Mouse (Mus musculus) CD8-positive naive resting alpha-beta T cell, adult 57 days (primary cell): ENCODE data around the gene Tgtp2. TPM values are rescaled to one million over a fixed set of nuclear protein-coding genes. Genes with fewer than 3 reads are reported as not detected.

Experiments
- total RNA-seq: library from RNA; stranded (reverse); gene quantifications from one replicate; pipeline ENCODE4 v1.2.4, GENCODE M21; 2023

Gene Tgtp2
- 86.7 TPM for total RNA-seq

DNA sequence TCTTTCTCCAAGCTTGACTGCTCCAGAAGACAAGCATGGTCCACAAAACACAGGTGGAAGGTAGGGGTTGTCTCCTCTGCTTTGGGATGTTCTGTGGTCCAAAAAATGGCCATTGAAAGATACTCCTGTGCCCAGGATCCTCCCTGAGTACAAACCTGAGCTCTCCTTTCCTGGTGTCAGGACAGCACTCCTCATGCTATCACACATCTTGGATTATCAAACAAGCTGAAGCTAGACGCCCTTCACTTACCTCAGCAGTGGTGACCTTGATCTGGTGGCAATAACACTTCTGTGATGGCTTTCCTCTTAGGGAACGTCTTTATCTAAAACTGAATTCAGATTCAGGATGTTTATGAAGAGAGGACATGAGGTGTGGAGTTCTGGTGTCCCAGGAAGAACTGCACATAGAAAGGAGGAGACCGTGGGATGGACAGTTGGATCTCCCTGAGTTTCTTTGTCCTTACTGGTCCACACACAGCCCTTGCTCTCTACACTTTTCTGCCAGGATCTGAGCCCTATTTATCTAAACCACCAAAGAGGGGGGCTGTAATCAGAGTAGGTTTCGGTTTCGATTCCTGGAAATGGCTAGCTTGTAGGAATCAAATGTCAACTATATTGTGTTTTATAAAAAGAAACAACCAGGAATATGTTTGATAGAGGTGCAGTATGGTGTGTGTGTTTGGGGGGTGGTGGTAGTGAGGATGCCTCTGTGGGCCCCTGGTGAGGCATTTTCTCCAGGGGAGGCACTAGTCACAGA, at the start of gene Tgtp2:
Gene Tgtp2 (minus strand): TSS at position 494 of the 757 bp plus-strand sequence.

DNA sequence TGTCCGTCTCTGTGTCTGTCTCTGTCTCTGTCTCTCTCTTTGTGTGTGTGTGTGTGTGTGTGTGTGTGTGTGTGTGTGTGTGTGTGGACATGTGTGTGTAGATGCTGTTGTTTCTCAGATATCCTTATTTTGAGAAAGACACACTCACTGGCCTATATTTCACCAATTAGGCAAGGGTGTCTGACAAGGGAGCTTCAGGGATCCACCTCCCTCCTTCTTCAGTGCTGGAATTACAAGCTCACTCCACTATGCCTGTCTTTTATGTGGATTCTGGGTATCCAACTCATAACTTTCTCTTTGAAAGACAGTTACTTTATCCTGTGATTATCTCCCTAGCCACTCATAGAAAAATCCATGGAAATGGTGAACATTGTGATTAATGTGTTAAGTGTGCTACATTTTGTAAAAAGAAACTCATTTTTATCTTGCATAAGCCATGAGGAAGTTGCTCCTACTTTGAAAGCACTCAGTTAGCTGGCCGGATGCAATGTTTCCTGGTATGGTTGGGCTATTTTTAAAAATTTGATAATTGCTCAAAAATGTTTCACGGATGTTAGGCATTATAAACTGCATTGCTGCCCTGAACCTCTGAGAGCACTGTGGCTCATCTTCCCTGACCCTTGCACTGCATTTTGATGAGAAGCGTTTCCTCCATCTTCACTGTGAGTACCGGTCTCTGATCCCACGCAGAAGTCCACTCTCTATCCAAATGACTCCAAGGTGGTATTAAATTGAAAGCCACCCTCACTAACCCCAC, 12.2 kb upstream of the Tgtp2 start, which contains the start of gene Ifi47:
Gene Ifi47 (plus strand): TSS at position 587 of the 757 bp plus-strand sequence.

GRCm38 (mm10) chr11:49051093-49051891, 12.7 kb downstream of the Tgtp2 start, which contains the start of gene 9930111J21Rik2:
9930111J21Rik2 (minus strand) TSS chr11:49051242.

Other genes with a start within 250 kb of the Tgtp2 start
- gene Trim41, start 246.9 kb downstream of the Tgtp2 start, total RNA-seq: 28.7 TPM
- 15.4 TPM for gene Trim7, start 238.1 kb downstream of the Tgtp2 start, total RNA-seq
- 0.55 TPM for gene Gm12184, start 237.6 kb downstream of the Tgtp2 start, total RNA-seq
- 49.6 TPM for gene Irgm1, start 192.5 kb downstream of the Tgtp2 start, total RNA-seq
- 17.5 TPM for gene Gm5431, start 162.0 kb downstream of the Tgtp2 start, total RNA-seq
- 32.2 TPM for gene Psme2b, start 118.0 kb downstream of the Tgtp2 start, total RNA-seq
- gene Olfr56, start 85.3 kb downstream of the Tgtp2 start, total RNA-seq: 1.0 TPM
- 63.7 TPM for gene 9930111J21Rik1, start 84.8 kb downstream of the Tgtp2 start, total RNA-seq
- gene Gm12185, start 72.0 kb downstream of the Tgtp2 start, total RNA-seq: 50.9 TPM
- gene Tgtp1, start 70.0 kb downstream of the Tgtp2 start, total RNA-seq: 115 TPM
- 77.4 TPM for gene 9930111J21Rik2, start 13.0 kb downstream of the Tgtp2 start, total RNA-seq
- 138 TPM for gene Ifi47, start 12.4 kb upstream of the Tgtp2 start, total RNA-seq
- not detected for gene Olfr1396, start 50.7 kb upstream of the Tgtp2 start, total RNA-seq
- gene Olfr1395, start 78.1 kb upstream of the Tgtp2 start, total RNA-seq: not detected
- not detected for gene Olfr1394, start 90.2 kb upstream of the Tgtp2 start, total RNA-seq
- gene Btnl9, start 123.0 kb upstream of the Tgtp2 start, total RNA-seq: not detected
- gene Zfp62, start 139.1 kb upstream of the Tgtp2 start, total RNA-seq: 85.6 TPM
- gene Mgat1, start 180.0 kb upstream of the Tgtp2 start, total RNA-seq: 45.5 TPM
- gene Olfr1393, start 214.1 kb upstream of the Tgtp2 start, total RNA-seq: not detected
- not detected for gene Olfr1392, start 221.1 kb upstream of the Tgtp2 start, total RNA-seq
- not detected for gene Olfr10, start 240.5 kb upstream of the Tgtp2 start, total RNA-seq